Mouse (Mus musculus) embryonic fibroblast, embryonic 13.5 days (primary cell): ENCODE results near the gene Zswim7. TPM values are rescaled to one million over a fixed set of nuclear protein-coding genes. Genes with fewer than 3 reads are reported as not detected.
"Not testable (repeated sequence)": the region's sequence is repeated elsewhere in the genome, so short reads cannot be mapped to it uniquely, and the experiment has no call there.

Source experiments
- H3K27ac ChIP-seq: 2 replicates; pipeline ENCODE4 v1.5.1; 2012; ENCODE audit warnings: low read length, control low read depth, inconsistent platforms; ENCODE audit not compliant: insufficient read depth
- H3K4me1 ChIP-seq: 2 replicates; pipeline ENCODE4 v1.6.1; 2011; ENCODE audit warnings: low read length; ENCODE audit not compliant: control insufficient read depth, insufficient read depth
- H3K4me3 ChIP-seq: 2 replicates; pipeline ENCODE4 v1.5.1; 2011; ENCODE audit warnings: mild to moderate bottlenecking, control low read depth, low read length; ENCODE audit not compliant: insufficient read depth
- CTCF ChIP-seq: IDR thresholded peaks from 2 replicates; pipeline ENCODE4 v1.5.1; 2011; ENCODE audit warnings: mild to moderate bottlenecking, control low read depth, low read length, moderate library complexity, borderline replicate concordance; ENCODE audit not compliant: insufficient read depth
- POLR2A ChIP-seq: IDR thresholded peaks from 2 replicates; pipeline ENCODE4 v1.6.1; 2011; ENCODE audit warnings: low read depth, mild to moderate bottlenecking, control low read depth, low read length, moderate library complexity
- polyA plus RNA-seq: library from polyadenylated mRNA; stranded (reverse); fragments of >200 nt; gene quantifications from 2 replicates; pipeline ENCODE4 v1.2.4, GENCODE M21; 2011; ENCODE audit warnings: low read depth; ENCODE audit not compliant: missing spikeins, insufficient read length

Gene Zswim7
- polyA plus RNA-seq, 1 experiment = 14.5 TPM

GRCm38 (mm10) chr11:62285020-62285419 is 3.8 kb upstream of the Zswim7 start:
- no peak for TF ChIP-seq CTCF
- no peak for TF ChIP-seq POLR2A
- Histone ChIP-seq H3K4me3 (no peak overlapping the region), H3K4me1 (peaks cover 9% of the 10 kb centered on the region; the same call in 1 of the 2 replicates), H3K27ac (no peak overlapping the region)

GRCm38 (mm10) chr11:62284020-62284419 is 2.8 kb upstream of the Zswim7 start:
- H3K4me1 ChIP-seq, H3K27ac ChIP-seq, H3K4me3 ChIP-seq: not testable (repeated sequence)

GRCm38 (mm10) chr11:62281601-62281997 is 424 bp upstream of the Zswim7 start:
- no peak overlapping the region for H3K27ac ChIP-seq
- H3K4me1 ChIP-seq = peaks cover 9% of the 10 kb centered on the region; the same call in 1 of the 2 replicates
- TF ChIP-seq POLR2A (no peak; the same call in 1 of the 2 replicates), CTCF (no peak)
- H3K4me3 ChIP-seq = peak overlapping the region; percentile 87

- H3K4me3 ChIP-seq = no peak overlapping the region
- TF ChIP-seq POLR2A = no peak
- TF ChIP-seq CTCF = peak; percentile 75; the same call in 1 of the 2 replicates
- H3K27ac ChIP-seq = no peak overlapping the region
- peaks cover 5% of the 10 kb centered on the region; the same call in 1 of the 2 replicates for H3K4me1 ChIP-seq
Observed at GRCm38 (mm10) chr11:62278027-62278426, 3.1 kb downstream of the Zswim7 start.

GRCm38 (mm10) chr11:62277086-62277485 is 4.1 kb downstream of the Zswim7 start:
- TF ChIP-seq POLR2A (no peak), CTCF (no peak)
- no peak overlapping the region for H3K27ac ChIP-seq
- H3K4me1 ChIP-seq = no peaks in the 10 kb centered on the region
- no peak overlapping the region for H3K4me3 ChIP-seq

GRCm38 (mm10) chr11:62270851-62271250 is 10.3 kb downstream of the Zswim7 start:
- no peak for TF ChIP-seq POLR2A
- no peak for TF ChIP-seq CTCF
- H3K27ac ChIP-seq = no peak overlapping the region
- H3K4me3 ChIP-seq = no peak overlapping the region
- peaks cover 8% of the 10 kb centered on the region for H3K4me1 ChIP-seq

- Histone ChIP-seq H3K27ac (no peak overlapping the region), H3K4me3 (no peak overlapping the region), H3K4me1 (peaks cover 8% of the 10 kb centered on the region)
- TF ChIP-seq POLR2A (no peak), CTCF (no peak)
Observed at GRCm38 (mm10) chr11:62269097-62269496, 12.1 kb downstream of the Zswim7 start.

- TF ChIP-seq POLR2A = no peak
- no peak for TF ChIP-seq CTCF
- H3K4me1 ChIP-seq = peaks cover 8% of the 10 kb centered on the region
- H3K4me3 ChIP-seq = no peak overlapping the region
- no peak overlapping the region for H3K27ac ChIP-seq
Observed at GRCm38 (mm10) chr11:62268381-62268780, 12.8 kb downstream of the Zswim7 start.

- no peak for TF ChIP-seq POLR2A
- TF ChIP-seq CTCF = no peak
- Histone ChIP-seq H3K27ac (no peak overlapping the region), H3K4me3 (no peak overlapping the region), H3K4me1 (peaks cover 8% of the 10 kb centered on the region)
Observed at GRCm38 (mm10) chr11:62266466-62267214, 14.5 kb downstream of the Zswim7 start.

- TF ChIP-seq CTCF (no peak), POLR2A (no peak)
- H3K27ac ChIP-seq = no peak overlapping the region
- H3K4me1 ChIP-seq = peaks cover 8% of the 10 kb centered on the region
- H3K4me3 ChIP-seq = no peak overlapping the region
Observed at GRCm38 (mm10) chr11:62265642-62266041, 15.5 kb downstream of the Zswim7 start.
